Mouse (Mus musculus): ENCODE measurements around the gene Mtmr4. TPM values are rescaled to one million over a fixed set of nuclear protein-coding genes. Genes with fewer than 3 reads are reported as not detected.

Mtmr4 gene
- total and polyA plus RNA-seq, 3 experiments, result 29.4 to 32.9 (median 29.5) TPM

GRCm38 (mm10) chr11:87617606-87618005 lies 25.6 kb downstream of the Mtmr4 start:
- Histone ChIP-seq H3K4me2 (ENCODE audit: insufficient read depth, low read depth, poor library complexity, severe bottlenecking) (no peak overlapping the region), H3K27me3 (replicated peaks) (no peaks in the 10 kb centered on the region), H3K36me3 (replicated peaks in 1 of 2; ENCODE audit: control insufficient read depth in 1 of 2, insufficient read depth in 1 of 2, low read length in 1 of 2) (peaks cover 45 to 63% of the 10 kb centered on the region in 2 experiments), H3K79me2 (replicated peaks; ENCODE audit: control insufficient read depth, extremely low read depth, insufficient read depth, poor library complexity, severe bottlenecking) (no peaks in the 10 kb centered on the region), H3K4me1 (ENCODE audit: control insufficient read depth in 1 of 2, insufficient read depth in 2 of 2) (peaks cover 0 to 8% of the 10 kb centered on the region in 2 experiments; a peak in 1 of 4 replicates), H3K4me3 (replicated peaks in 1 of 3; ENCODE audit: low read depth in 2 of 3, low read length in 2 of 3, poor library complexity in 1 of 3) (no peak overlapping the region), H3K27ac (ENCODE audit: insufficient read depth, low read depth) (no peak overlapping the region), H3K9me3 (replicated peaks; ENCODE audit: low read length) (peaks cover 9% of the 10 kb centered on the region), H3K9ac (ENCODE audit: insufficient read depth, low read depth) (no peak overlapping the region)
- no peak for TF ChIP-seq TBP (conservative IDR thresholded peaks at IDR 0.05; ENCODE audit: low read depth, low read length)
- no peak for TF ChIP-seq ETS1 (conservative IDR thresholded peaks at IDR 0.05; ENCODE audit: low read depth, low read length)
- TF ChIP-seq ELF1 (IDR thresholded peaks at IDR 0.05; ENCODE audit: low read depth, low read length), result no peak
- no peak for TF ChIP-seq MEF2A (IDR thresholded peaks at IDR 0.05; ENCODE audit: borderline replicate concordance, low read depth, low read length)
- no peak for TF ChIP-seq PAX5 (IDR thresholded peaks at IDR 0.05; ENCODE audit: low read length)
- no peak for TF ChIP-seq SMC3 (IDR thresholded peaks at IDR 0.05; ENCODE audit: low read depth, low read length)
- no peak for TF ChIP-seq NELFE (IDR thresholded peaks at IDR 0.05; ENCODE audit: low read depth, low read length)
- no peak for TF ChIP-seq MYC (IDR thresholded peaks at IDR 0.05; ENCODE audit: low read depth, low read length)
- no peak for DNase-seq (ENCODE audit: extremely low read depth)
- in situ Hi-C loops (cut with MboI; ENCODE audit: low pct_ligation_motif_present, low pct_unique_long_range_greater_than_20kb, low sequenced_read_pairs) (no loop called here), dilution Hi-C loops (cut with MboI; ENCODE audit: extremely low pct_ligation_motif_present, extremely low pct_unique_long_range_greater_than_20kb, low sequenced_read_pairs) (no loop called here)

GRCm38 (mm10) chr11:87623160-87623559 lies 31.2 kb downstream of the Mtmr4 start:
- Histone ChIP-seq H3K9ac (ENCODE audit: insufficient read depth, low read depth) (no peak overlapping the region), H3K4me2 (ENCODE audit: insufficient read depth, low read depth, poor library complexity, severe bottlenecking) (no peak overlapping the region), H3K27me3 (replicated peaks) (no peaks in the 10 kb centered on the region), H3K79me2 (replicated peaks; ENCODE audit: control insufficient read depth, extremely low read depth, insufficient read depth, poor library complexity, severe bottlenecking) (no peaks in the 10 kb centered on the region), H3K4me1 (ENCODE audit: control insufficient read depth in 1 of 2, insufficient read depth in 2 of 2) (peaks cover 0 to 11% of the 10 kb centered on the region in 2 experiments; a peak in 1 of 4 replicates), H3K4me3 (replicated peaks in 1 of 3; ENCODE audit: low read depth in 2 of 3, low read length in 2 of 3, poor library complexity in 1 of 3) (no peak overlapping the region), H3K27ac (ENCODE audit: insufficient read depth, low read depth) (no peak overlapping the region), H3K36me3 (replicated peaks in 1 of 2; ENCODE audit: control insufficient read depth in 1 of 2, insufficient read depth in 1 of 2, low read length in 1 of 2) (peaks cover 3 to 25% of the 10 kb centered on the region in 2 experiments), H3K9me3 (replicated peaks; ENCODE audit: low read length) (no peaks in the 10 kb centered on the region)
- dilution Hi-C loops (cut with MboI; ENCODE audit: extremely low pct_ligation_motif_present, extremely low pct_unique_long_range_greater_than_20kb, low sequenced_read_pairs), result no loop called here
- in situ Hi-C loops (cut with MboI; ENCODE audit: low pct_ligation_motif_present, low pct_unique_long_range_greater_than_20kb, low sequenced_read_pairs), result no loop called here
- DNase-seq (ENCODE audit: extremely low read depth), result no peak
- TF ChIP-seq MEF2A (IDR thresholded peaks at IDR 0.05; ENCODE audit: borderline replicate concordance, low read depth, low read length), result no peak
- no peak for TF ChIP-seq IRF4 (IDR thresholded peaks at IDR 0.05; ENCODE audit: low read depth, low read length)
- TF ChIP-seq PAX5 (IDR thresholded peaks at IDR 0.05; ENCODE audit: low read length), result no peak
- TF ChIP-seq ZNF384 (IDR thresholded peaks at IDR 0.05; ENCODE audit: low read depth, low read length), result no peak
- TF ChIP-seq NRF1 (IDR thresholded peaks at IDR 0.05; ENCODE audit: low read depth, low read length), result no peak
- TF ChIP-seq JUN (IDR thresholded peaks at IDR 0.05; ENCODE audit: insufficient read depth, low read depth, low read length), result no peak
- no peak for TF ChIP-seq MYC (IDR thresholded peaks at IDR 0.05; ENCODE audit: low read depth, low read length)
- no peak for TF ChIP-seq ELF1 (IDR thresholded peaks at IDR 0.05; ENCODE audit: low read depth, low read length)
- TF ChIP-seq MAX (IDR thresholded peaks at IDR 0.05; ENCODE audit: low read length), result no peak
- no peak for TF ChIP-seq CTCF (conservative IDR thresholded peaks at IDR 0.05 in 1 of 2, IDR thresholded peaks at IDR 0.05 in 1 of 2; ENCODE audit: low read depth in 2 of 2, low read length in 2 of 2)
- TF ChIP-seq SIN3A (IDR thresholded peaks at IDR 0.05; ENCODE audit: low read length), result no peak
- TF ChIP-seq NELFE (IDR thresholded peaks at IDR 0.05; ENCODE audit: low read depth, low read length), result no peak
- no peak for TF ChIP-seq RAD21 (IDR thresholded peaks at IDR 0.05; ENCODE audit: low read depth, low read length)
- no peak for TF ChIP-seq JUND (conservative IDR thresholded peaks at IDR 0.05; ENCODE audit: low read depth, low read length)
- TF ChIP-seq E2F4 (IDR thresholded peaks at IDR 0.05; ENCODE audit: insufficient replicate concordance, low read depth, low read length), result no peak

All from CH12.LX (cell line).